Mouse (Mus musculus) frontal cortex, adult 2 months (tissue): ENCODE results near the gene Tgfbr3l. TPM values are rescaled to one million over a fixed set of nuclear protein-coding genes. Genes with fewer than 3 reads are reported as not detected.
"Not testable (repeated sequence)": the region's sequence is repeated elsewhere in the genome, so short reads cannot be mapped to it uniquely, and the experiment has no call there.

Experiments used
- DNase-seq, 2 experiments: peaks; one replicate each; pipeline ENCODE4 v3.0.0; 2022; ENCODE audit warnings: low spot score in 1 of 2; ENCODE audit errors: extremely low spot score in 1 of 2
- polyA plus RNA-seq: library from polyadenylated mRNA; depleted of rRNA; stranded (reverse); fragments of >200 nt; gene quantifications from 2 replicates; pipeline ENCODE4 v1.2.3, GENCODE M21; 2012

Gene Tgfbr3l
- polyA plus RNA-seq, 1 experiment: 37.1 TPM

GRCm38 (mm10) chr8:4230612-4231351, 17.2 kb upstream of the Tgfbr3l start:
- no peak for DNase-seq

- DNase-seq: no peak
These were observed 10.1 kb upstream of the Tgfbr3l start for GRCm38 (mm10) chr8:4237814-4238433.

GRCm38 (mm10) chr8:4238434-4239192, 9.4 kb upstream of the Tgfbr3l start, which contains the start of the genes Map2k7 and Gm49320:
Gene Map2k7 (plus strand): TSS chr8:4238740.
Gene Gm49320 (plus strand): TSS chr8:4238865.
- peak; percentile 99 to 100 for DNase-seq

- DNase-seq: no peak
These were observed 8.7 kb upstream of the Tgfbr3l start for GRCm38 (mm10) chr8:4239193-4239890.

- no peak for DNase-seq
These were observed 3.0 kb upstream of the Tgfbr3l start for GRCm38 (mm10) chr8:4245061-4245460.

GRCm38 (mm10) chr8:4245737-4246136, 2.3 kb upstream of the Tgfbr3l start:
- no peak for DNase-seq

- no peak for DNase-seq
These were observed 773 bp upstream of the Tgfbr3l start for GRCm38 (mm10) chr8:4247241-4247640.

DNA sequence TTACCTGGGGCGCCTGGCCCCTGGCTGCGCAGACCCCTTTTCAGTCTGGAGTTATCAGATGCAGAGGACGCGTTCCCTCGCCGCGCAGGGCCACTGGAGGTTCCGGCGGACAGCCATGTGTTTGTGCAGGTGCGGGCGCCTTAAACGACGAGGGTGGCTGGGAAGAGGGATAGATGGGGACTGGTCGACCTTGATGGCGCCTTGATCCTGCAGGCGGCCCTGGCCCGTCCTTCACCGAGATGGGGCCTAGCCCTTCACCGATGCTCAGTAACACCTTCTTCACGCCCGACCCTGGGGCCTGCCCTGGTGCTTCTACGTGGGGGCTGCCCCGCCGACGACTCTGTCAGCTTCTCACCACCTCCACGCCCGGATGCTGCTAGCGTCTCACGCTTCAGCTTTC, 1.2 kb downstream of the Tgfbr3l start:
- DNase-seq: no peak

GRCm38 (mm10) chr8:4250306-4250970, 2.4 kb downstream of the Tgfbr3l start:
- peak in 1 of 2 experiments; percentile 92 for DNase-seq

- DNase-seq: no peak
These were observed 4.2 kb downstream of the Tgfbr3l start for GRCm38 (mm10) chr8:4252116-4252760.

DNA sequence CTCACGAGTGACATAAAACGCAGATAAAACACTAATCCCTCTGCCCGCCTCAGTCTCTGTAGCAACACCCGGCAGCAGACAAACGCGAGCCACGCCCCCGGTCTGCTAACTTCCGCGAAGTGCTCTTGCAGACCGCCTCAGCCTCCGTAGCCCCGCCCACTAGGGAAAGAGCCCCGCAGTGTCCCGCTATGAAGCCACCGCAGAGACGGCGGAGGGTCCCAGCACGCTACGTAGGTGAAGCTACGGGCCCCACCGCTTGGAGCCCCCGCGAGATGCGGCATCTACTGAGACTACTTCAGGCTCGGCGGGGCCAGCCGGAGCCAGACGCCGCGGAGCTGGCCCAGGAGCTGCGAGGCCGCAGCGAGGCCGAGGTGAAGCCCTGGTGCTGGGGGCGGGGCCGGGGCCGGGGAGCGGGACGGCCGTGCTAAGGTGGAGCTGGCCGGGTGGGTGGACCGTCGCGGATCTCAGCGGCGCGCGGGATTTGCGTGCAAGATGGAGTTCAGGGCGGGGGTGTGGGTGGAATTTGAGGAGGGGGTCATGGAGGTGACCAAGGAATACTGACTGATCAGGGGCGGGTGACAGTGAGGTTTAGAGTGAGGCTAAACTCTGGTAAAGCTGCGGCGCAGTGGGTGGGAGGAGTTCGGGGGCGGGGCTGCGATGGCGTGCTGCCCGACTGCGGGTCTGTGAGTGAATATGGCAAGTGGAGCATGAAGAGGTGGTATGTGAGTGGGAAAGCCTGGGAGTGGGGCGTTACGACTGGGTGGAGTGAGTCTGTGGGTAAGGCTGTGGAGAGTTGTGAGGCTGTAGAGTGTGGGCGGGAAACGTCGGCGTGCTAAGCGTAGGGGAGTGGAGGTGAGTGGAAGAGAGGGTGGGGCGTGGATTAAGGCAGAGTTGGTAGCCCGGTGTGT, 5.2 kb downstream of the Tgfbr3l start, which contains the start of gene Snapc2:
Snapc2 (plus strand) TSS at position 147 of the 908 bp plus-strand sequence.
- DNase-seq: peak; percentile 85 to 96

DNA sequence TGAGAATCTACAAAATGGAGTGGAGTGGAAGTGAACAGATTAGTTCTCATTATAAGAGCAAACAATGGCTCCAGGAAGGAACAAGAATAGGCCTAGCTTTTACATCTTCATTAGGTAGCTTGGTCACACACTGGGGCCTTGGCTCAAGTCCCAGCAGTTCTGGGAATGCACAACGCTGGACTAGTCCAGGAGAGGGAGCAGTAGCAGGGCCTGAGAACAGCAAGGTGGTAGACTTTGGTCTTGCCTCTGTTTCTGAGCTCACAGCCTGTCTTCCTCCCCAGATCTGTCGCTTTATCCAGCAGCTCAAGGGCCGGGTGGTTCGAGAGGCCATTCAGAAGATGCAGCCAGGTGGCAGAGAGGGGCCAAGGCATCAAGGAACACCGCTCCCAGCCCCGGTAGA, 6.0 kb downstream of the Tgfbr3l start:
- DNase-seq: peak in 1 of 2 experiments; percentile 77

- DNase-seq: not testable (repeated sequence)
These were observed 7.5 kb downstream of the Tgfbr3l start for GRCm38 (mm10) chr8:4255471-4255870.

DNA sequence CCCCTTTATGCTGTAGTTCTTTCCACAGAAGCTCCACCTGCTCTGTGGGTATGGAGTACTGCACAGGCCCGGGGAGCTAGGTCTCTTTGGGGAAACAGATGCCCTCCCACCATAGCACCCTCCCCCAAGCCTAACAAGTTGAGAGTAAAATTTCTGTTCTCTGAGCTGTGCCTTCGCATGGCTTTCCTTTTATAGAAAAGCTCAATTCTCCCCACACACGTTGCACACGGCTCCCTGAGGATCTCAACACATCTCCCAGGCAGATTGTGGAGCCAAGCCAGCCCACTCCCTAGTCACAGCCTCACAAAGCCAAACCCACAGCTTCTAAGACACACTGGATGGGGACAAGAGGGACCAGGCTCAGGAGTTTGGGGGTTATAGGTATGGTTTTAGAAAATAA, 8.9 kb downstream of the Tgfbr3l start:
- peak; percentile 92 to 93 for DNase-seq

- DNase-seq: no peak
These were observed 9.3 kb downstream of the Tgfbr3l start for GRCm38 (mm10) chr8:4257350-4257749.

DNA sequence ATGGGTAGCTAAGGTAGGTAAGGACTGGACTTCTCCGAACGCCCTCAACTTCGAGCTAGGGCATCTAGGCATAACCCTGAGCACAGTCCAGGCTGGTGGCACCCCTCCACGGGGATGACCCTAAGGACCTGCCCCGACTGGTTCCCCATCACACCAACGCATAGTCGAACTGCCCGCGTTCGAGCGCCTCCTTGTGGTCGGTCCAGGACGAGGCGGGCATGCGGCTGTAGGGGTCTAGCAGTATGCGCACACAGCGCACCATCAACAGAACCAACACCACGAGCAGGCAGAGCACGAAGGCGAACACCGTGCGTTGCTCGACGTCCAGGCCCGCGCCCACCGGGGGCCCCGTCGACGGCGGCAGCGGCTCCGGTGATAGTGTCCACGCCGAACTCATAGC, 10.2 kb downstream of the Tgfbr3l start:
- peak in 1 of 2 experiments; percentile 88 for DNase-seq

- no peak for DNase-seq
These were observed 10.7 kb downstream of the Tgfbr3l start for GRCm38 (mm10) chr8:4258678-4259077.

- peak; percentile 79 to 92 for DNase-seq
These were observed 11.3 kb downstream of the Tgfbr3l start, which contains the start of gene Ctxn1 for GRCm38 (mm10) chr8:4259125-4259804. Gene Ctxn1 (minus strand): TSS chr8:4259274.
